Mouse (Mus musculus): ENCODE data around the gene Mrgprf. TPM values are rescaled to one million over a fixed set of nuclear protein-coding genes. Genes with fewer than 3 reads are reported as not detected.

Gene Mrgprf
- total RNA-seq (2014; rRNA removed) (2.4 and 4.4 TPM in 2 replicates), polyA plus RNA-seq (2015; fragmentation: Nextera tagmentation; extraction: Ambion mirVana) (3.4 and 3.7 TPM in 2 replicates)

DNA sequence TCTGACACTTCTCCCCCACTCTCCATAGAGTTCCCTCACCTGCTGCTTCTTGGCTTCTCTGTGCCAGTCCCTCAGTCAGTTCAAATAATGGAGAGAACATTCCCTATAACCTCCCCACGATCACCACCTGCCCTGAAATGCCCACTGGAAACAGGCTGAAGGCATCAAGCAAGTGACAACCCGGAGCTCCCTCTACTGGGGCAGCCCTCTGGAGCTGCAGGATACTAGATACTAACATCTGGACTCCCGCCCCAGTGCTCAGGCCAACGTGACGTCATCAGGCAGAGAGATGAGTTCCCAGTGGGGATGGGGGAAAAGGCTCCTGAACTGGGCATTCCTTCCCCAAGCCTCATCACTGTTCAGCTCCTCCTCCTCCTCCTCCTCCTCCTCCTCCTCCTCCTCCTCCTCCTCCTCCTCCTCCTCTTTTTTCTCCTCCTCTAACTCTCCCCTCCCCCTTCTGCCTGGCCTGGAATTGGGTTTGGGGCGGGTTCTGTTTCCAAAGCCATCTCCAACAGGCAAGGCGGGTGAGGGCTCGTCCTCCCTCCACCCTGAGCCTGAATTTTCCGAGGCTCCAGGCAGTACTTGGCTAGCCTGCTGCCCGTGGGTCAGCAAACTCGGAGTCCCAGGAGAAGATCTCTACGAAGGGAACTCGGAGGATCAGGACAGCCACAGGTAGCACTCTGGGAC, at the start of gene Mrgprf:
Mrgprf (plus strand) TSS at position 508 of the 687 bp plus-strand sequence.
- Histone ChIP-seq H3K4me1 (ENCODE audit: insufficient read depth) (no peaks in the 10 kb centered on the region), H3K36me3 (ENCODE audit: insufficient read depth) (no peaks in the 10 kb centered on the region), H3K4me3 (ENCODE audit: low read depth, low read length) (no peak within 1 kb of the TSS), H3K9me3 (ENCODE audit: low read length) (no peaks in the 10 kb centered on the region), H3K4me2 (ENCODE audit: low read depth) (no peak within 1 kb of the TSS), H3K27me3 (ENCODE audit: insufficient read depth, low read length) (no peaks in the 10 kb centered on the region), H3K27ac (ENCODE audit: low read depth, low read length) (no peak within 1 kb of the TSS), H3K9ac (no peak within 1 kb of the TSS)
- ATAC-seq = no peak
- WGBS = 42% methylated on average over 13 of the region's 13 CpGs
- TF ChIP-seq CTCF (IDR thresholded peaks at IDR 0.05; ENCODE audit: low read depth) = no peak
- DNase-seq = no peak

GRCm38 (mm10) chr7:145252715-145253476, 47.7 kb upstream of the Mrgprf start:
- Histone ChIP-seq H3K9ac (no peak overlapping the region), H3K4me1 (ENCODE audit: insufficient read depth) (no peaks in the 10 kb centered on the region), H3K9me3 (ENCODE audit: low read length) (no peaks in the 10 kb centered on the region), H3K4me2 (ENCODE audit: low read depth) (no peak overlapping the region), H3K4me3 (ENCODE audit: low read depth, low read length) (no peak overlapping the region), H3K27me3 (ENCODE audit: insufficient read depth, low read length) (no peaks in the 10 kb centered on the region), H3K36me3 (ENCODE audit: insufficient read depth) (no peaks in the 10 kb centered on the region), H3K27ac (ENCODE audit: low read depth, low read length) (no peak overlapping the region)
- 25% methylated on average over 8 of the region's 8 CpGs for WGBS
- DNase-seq (peak; percentile 77), ATAC-seq (peak; percentile 85)
- TF ChIP-seq CTCF (IDR thresholded peaks at IDR 0.05; ENCODE audit: low read depth) = peak; percentile 78

DNA sequence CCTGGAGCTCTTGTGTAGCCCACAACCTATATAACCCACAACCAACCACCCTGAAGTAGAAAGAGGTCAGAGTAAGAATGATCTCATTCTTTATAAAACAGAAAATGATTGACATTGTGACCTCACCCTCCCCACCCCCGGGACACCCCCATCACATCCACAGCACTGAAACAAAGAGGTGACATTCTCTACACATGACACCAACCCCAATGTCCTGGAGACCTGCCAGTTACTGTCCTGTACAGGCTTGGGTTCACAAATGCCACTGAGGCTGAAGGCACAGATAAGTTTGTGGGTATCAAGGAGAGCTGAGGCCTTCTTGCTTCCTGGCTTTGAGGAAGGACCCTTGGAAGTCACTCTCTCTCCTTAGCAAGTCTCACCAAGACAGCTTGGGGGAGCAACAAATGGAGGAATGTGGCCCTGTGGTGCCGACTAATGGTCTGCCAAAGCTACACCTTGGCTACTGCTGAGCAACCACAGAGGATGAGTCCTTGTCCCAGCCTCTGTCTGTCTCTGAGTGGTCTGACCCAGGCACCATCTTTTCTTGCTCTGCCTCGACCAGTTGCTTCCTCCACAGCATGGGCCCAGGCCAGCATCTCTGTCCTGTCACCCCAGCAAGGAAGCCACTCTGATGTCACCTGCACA, 46.5 kb upstream of the Mrgprf start:
- 73% methylated on average over 3 of the region's 3 CpGs for whole genome bisulfite sequencing
- DNase-seq = no peak

GRCm38 (mm10) chr7:145256092-145256491, 44.5 kb upstream of the Mrgprf start:
- H3K27ac ChIP-seq (ENCODE audit: low read depth, low read length) = no peak overlapping the region
- no peak for TF ChIP-seq CTCF (IDR thresholded peaks at IDR 0.05; ENCODE audit: low read depth)
- no peaks in the 10 kb centered on the region for H3K36me3 ChIP-seq (ENCODE audit: insufficient read depth)
- no peak overlapping the region for H3K9ac ChIP-seq
- 95% methylated on average over 1 of the region's 1 CpGs for WGBS
- H3K4me2 ChIP-seq (ENCODE audit: low read depth) = no peak overlapping the region
- no peaks in the 10 kb centered on the region for H3K4me1 ChIP-seq (ENCODE audit: insufficient read depth)
- no peaks in the 10 kb centered on the region for H3K9me3 ChIP-seq (ENCODE audit: low read length)
- no peak for DNase-seq
- ATAC-seq = no peak
- no peaks in the 10 kb centered on the region for H3K27me3 ChIP-seq (ENCODE audit: insufficient read depth, low read length)
- H3K4me3 ChIP-seq (ENCODE audit: low read depth, low read length) = no peak overlapping the region

More for the DNA sequence above, 46.5 kb upstream of the Mrgprf start:
- Histone ChIP-seq H3K4me1 (ENCODE audit: insufficient read depth) (no peaks in the 10 kb centered on the region), H3K9ac (no peak overlapping the region), H3K4me3 (ENCODE audit: low read depth, low read length) (no peak overlapping the region), H3K27me3 (ENCODE audit: insufficient read depth, low read length) (no peaks in the 10 kb centered on the region), H3K27ac (ENCODE audit: low read depth, low read length) (no peak overlapping the region), H3K36me3 (ENCODE audit: insufficient read depth) (no peaks in the 10 kb centered on the region), H3K4me2 (ENCODE audit: low read depth) (no peak overlapping the region), H3K9me3 (ENCODE audit: low read length) (no peaks in the 10 kb centered on the region)
- ATAC-seq = no peak
- TF ChIP-seq CTCF (IDR thresholded peaks at IDR 0.05; ENCODE audit: low read depth) = no peak

GRCm38 (mm10) chr7:145264202-145264601, 36.4 kb upstream of the Mrgprf start:
- Histone ChIP-seq H3K9me3 (ENCODE audit: low read length) (no peaks in the 10 kb centered on the region), H3K9ac (no peak overlapping the region), H3K27me3 (ENCODE audit: insufficient read depth, low read length) (no peaks in the 10 kb centered on the region), H3K4me3 (ENCODE audit: low read depth, low read length) (no peak overlapping the region), H3K36me3 (ENCODE audit: insufficient read depth) (no peaks in the 10 kb centered on the region), H3K4me1 (ENCODE audit: insufficient read depth) (no peaks in the 10 kb centered on the region), H3K27ac (ENCODE audit: low read depth, low read length) (no peak overlapping the region), H3K4me2 (ENCODE audit: low read depth) (no peak overlapping the region)
- WGBS = 93% methylated on average over 9 of the region's 9 CpGs
- DNase-seq (no peak), ATAC-seq (no peak)
- TF ChIP-seq CTCF (IDR thresholded peaks at IDR 0.05; ENCODE audit: low read depth) = no peak

DNA sequence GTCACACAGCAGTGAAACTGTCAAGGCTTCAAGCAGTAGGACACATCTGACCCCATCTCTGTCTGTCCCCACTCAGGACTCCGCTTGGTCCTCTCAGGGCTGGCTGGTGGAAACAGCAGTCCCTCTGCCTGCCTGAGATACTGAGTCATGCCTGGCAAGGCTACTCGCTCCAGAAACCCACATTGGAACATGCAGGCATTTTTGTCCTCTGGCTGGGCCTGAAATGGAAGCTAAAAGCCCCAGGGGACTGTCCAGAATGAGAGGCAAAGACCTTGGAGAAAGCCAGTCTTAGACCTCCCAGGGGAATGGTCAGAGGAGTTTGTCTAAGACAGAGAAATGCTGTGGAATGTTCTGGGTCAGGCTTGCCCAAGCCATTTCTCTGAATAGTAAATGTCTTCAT, 34.6 kb upstream of the Mrgprf start:
- DNase-seq = no peak
- H3K27me3 ChIP-seq (ENCODE audit: insufficient read depth, low read length) = no peaks in the 10 kb centered on the region
- TF ChIP-seq CTCF (IDR thresholded peaks at IDR 0.05; ENCODE audit: low read depth) = no peak
- H3K4me3 ChIP-seq (ENCODE audit: low read depth, low read length) = no peak overlapping the region
- H3K4me2 ChIP-seq (ENCODE audit: low read depth) = no peak overlapping the region
- WGBS = 88% methylated on average over 2 of the region's 2 CpGs
- H3K27ac ChIP-seq (ENCODE audit: low read depth, low read length) = no peak overlapping the region
- H3K36me3 ChIP-seq (ENCODE audit: insufficient read depth) = peaks cover 3% of the 10 kb centered on the region; the same call in 1 of the 2 replicates
- no peak for ATAC-seq
- H3K9me3 ChIP-seq (ENCODE audit: low read length) = no peaks in the 10 kb centered on the region
- H3K9ac ChIP-seq = no peak overlapping the region
- H3K4me1 ChIP-seq (ENCODE audit: insufficient read depth) = no peaks in the 10 kb centered on the region

Data from forebrain, postnatal 0 days (tissue).